Mouse (Mus musculus): ENCODE results near the gene Syngr3.
"Not testable (repeated sequence)": the region's sequence is repeated elsewhere in the genome, so short reads cannot be mapped to it uniquely, and the experiment has no call there.

The Syngr3 gene

DNA sequence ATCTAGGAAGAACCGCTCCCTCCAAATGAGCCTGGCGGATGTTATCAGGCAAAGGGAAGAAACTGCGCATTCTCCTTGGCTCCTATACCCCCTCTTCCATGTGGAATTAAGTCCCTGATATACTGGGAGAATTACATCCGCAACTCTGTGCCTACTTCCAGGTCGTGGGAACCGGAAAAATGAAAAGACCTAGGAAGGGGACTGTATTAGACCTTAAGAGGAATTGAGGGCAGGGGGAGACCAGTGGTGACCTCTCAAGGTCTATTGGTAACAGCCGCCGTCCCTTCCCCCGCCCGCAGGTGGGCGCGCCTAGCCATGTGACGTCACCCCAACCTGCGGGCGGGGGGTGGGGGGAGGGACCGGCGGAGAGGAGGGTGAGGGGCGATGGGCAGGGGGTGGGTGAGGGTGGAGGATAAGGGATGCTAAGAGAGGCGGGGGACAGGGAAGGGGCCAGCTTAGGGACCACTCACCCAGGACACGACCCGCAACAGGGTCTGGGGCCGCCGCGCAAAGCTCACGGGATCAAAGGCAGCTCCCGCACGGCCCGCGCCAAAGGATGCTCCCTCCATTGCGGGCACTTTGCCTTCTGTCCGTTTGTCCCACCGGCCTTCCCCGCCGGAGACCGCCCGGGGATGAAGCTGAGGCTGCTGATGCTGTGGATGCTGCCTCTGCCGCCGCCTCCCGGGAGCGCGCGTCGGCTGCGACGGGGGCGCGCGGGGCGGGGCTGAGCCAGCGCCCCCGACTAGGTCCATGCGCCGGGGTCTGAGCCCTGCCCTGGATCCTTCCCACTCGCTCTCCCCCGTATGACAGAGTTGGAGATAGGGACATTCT is at the start of gene Syngr3:
TSS of gene Syngr3 (minus strand) at position 705 of the 831 bp plus-strand sequence.
- DNase-seq (ENCODE audit: low spot score in 2 of 2) = no peak

DNA sequence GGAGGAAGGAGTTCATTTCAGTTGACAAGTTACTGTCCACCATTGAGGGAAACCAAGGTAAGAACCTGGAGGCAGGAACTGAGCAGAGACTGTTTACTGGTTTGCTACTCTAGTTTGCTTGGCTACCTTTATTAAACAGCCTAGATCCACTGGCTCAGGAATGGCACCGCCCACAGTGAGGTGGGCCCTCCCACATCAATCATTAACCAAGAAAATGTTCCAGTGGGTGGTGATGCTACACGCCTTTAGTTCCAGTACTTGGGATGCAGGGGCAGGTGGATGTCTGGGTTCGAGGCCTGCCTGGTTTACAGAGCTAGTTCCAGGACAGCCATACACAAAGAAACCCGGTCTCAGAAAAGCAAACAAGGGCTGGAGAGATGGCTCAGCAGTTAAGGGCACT is 48.5 kb upstream of the Syngr3 start:
- DNase-seq (ENCODE audit: low spot score in 2 of 2) = no peak

DNA sequence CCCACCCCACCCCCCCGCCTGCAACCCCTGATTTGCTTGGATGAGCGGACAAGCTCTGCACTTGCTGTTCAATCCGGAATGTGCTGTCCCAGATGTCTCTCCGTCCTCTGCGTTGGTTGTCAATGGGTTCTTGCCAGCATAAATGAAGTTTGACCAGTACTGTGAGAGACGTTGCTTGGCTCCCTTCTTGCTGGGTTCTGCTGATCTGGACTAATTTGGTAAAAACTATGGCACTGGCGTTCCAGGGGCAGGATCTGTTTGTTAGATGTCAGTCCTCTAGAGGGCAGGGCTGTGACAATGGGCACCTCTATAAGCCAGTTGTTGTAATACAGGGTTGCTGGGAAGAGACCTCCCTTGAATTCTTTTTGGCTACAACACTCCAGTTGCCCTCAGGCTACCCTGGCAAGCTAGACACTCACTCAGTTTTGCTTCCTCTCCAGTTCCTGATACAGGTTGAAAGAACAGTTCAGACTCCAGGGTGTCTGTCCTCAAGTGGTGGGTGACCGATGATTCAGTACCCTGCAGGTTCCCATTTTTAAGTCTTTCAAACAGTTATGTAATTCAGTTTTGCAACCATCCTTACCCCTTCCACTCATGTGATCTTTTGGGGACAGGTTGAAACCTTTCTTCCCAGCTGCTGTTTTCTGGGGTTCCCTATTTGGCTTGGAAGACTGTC is 47.5 kb upstream of the Syngr3 start:
- DNase-seq (ENCODE audit: low spot score in 2 of 2) = no peak

- DNase-seq (ENCODE audit: low spot score in 2 of 2) = peak; percentile 85 to 93
These were observed 46.7 kb upstream of the Syngr3 start, which contains the start of gene Msrb1 for GRCm38 (mm10) chr17:24736330-24737051. TSS of gene Msrb1 (plus strand) at chr17:24736642.

DNA sequence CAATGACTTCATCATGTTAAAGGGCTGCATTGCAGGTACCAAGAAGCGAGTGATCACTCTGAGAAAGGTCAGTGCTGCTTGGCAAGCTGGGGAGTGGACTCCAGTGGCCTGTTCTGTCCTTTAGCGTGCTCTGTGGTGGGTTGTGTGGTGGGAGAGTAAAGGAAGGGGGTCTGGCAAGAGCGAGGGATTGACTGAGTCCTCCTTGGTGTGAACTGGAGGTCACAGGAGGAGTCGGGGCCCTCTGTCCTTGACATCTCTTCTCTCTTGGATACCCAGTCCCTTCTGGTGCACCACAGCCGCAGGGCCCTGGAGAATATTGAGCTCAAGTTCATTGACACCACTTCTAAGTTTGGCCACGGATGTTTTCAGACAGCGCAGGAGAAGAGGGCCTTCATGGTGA is 45.7 kb upstream of the Syngr3 start:
- DNase-seq (ENCODE audit: low spot score in 2 of 2) = no peak

DNA sequence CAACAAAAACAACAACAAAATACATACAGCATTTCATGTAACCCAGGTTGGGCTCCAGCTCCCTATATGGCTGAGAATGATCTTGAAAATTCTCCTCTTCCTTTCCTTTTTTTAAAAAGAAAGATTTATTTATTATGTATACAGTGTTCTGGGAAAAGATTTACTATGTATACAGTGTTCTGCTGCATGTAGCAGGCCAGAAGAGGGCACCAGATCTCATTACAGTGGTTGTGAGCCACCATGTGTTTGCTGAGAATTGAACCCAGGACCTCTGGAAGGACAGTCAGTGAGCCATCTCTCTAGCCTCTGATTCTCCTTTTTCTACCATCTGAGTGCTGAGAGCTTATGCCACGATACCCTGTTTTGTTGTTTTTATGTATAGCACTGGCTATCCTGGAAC is 44.8 kb upstream of the Syngr3 start:
- DNase-seq (ENCODE audit: low spot score in 2 of 2) = no peak

DNA sequence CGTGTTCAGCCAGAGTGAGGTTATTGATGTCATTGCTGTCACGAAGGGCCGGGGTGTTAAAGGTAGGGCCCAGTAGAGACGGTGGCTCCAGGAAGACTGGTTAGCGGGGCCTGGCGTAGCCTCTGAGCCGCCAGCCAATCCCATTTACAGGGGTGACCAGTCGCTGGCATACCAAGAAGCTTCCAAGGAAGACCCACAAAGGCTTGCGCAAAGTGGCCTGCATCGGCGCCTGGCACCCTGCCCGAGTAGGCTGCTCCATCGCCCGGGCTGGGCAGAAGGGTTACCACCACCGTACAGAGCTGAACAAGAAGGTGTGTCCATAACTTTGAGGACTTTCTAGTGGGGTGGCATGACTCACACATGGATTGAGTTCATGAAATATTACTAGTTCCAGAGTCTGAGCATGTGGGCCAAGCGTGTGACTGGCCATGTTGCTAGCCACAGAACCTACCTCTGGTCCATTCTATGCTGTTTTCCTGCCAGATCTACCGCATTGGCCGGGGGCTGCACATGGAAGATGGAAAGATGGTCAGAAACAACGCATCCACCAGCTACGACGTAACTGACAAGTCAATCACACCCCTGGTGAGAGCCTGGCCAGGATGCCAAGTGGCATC is 43.8 kb upstream of the Syngr3 start:
- DNase-seq (ENCODE audit: low spot score in 2 of 2) = no peak

GRCm38 (mm10) chr17:24732233-24732935 is 42.6 kb upstream of the Syngr3 start:
- no peak for DNase-seq (ENCODE audit: low spot score in 2 of 2)

DNA sequence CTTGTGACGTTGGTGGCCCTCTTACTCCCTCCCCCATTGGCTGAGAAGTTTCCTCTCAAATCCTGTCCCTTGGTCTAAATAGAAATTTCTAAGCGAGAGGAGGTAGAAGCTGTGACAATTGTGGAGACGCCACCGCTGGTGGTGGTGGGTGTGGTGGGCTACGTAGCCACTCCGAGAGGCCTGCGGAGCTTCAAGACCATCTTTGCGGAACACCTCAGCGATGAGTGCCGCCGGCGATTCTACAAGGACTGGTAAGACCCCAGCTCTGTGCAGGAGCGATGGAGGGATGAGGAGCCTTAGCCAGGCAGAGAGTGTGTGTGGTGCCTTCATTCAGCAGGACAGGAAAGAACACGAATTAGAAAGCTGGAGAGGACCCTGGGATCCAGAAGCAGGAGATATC is 41.0 kb upstream of the Syngr3 start:
- no peak for DNase-seq (ENCODE audit: low spot score in 2 of 2)

DNA sequence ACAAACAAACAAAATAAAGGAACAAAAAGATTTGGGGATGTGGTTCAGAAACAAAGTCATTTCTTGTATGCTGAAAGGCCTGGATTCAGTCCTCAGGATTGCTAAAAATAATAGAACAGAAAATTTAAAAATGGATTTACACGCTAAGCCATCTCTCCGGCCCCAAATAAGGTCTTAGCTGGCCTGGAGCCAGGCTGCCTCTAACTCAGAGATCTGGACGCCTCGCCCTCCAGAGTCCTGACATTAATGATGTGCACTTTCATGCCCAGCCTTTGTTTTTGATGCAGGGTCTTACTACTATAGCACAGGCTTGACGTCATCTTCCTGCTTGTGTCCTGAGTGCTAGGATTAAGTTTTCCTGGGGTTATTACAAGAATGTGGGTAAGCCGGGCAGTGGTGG is 39.3 kb upstream of the Syngr3 start:
- DNase-seq (ENCODE audit: low spot score in 2 of 2) = no peak

- DNase-seq (ENCODE audit: low spot score in 2 of 2) = no peak
These were observed 38.4 kb upstream of the Syngr3 start for GRCm38 (mm10) chr17:24728184-24728583.

GRCm38 (mm10) chr17:24727618-24728017 is 37.9 kb upstream of the Syngr3 start, which contains the start of gene Rpl3l:
TSS of gene Rpl3l (plus strand) at chr17:24727820.
- DNase-seq (ENCODE audit: low spot score in 2 of 2) = no peak

DNA sequence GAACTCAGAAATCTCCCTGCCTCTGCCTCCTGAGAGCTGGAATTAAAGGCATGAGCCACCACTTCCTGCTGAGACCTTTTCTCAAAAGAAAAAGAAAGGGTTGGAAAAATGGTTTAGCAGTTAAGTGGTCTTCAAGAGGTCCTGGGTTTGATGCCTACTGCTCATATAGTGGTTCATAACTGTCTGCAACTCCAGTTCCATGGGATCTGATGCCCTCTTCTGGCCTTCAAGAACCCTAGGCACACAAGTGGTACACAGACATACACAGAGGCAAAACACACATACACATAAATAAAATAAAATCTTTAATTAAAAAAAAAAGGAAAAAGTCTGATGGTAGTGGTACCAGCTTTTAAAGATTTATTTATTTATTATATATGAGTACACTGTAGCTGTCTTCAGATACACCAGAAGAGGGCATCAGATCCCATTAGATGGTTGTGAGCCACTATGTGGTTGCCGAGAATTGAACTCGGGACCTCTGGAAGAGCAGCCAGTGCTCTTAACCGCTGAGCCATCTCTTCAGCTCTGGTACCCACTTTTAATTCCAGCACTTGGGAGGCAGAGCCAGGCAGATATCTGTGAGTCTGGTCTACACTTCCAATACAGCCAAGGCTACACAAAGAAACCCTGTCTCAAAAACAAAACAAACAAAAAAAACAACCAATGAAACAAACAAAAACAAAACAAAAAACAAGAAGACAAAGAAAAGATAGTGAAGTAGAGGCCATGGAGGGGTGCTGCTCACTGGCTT is 36.1 kb upstream of the Syngr3 start:
- DNase-seq (ENCODE audit: low spot score in 2 of 2) = no peak

- peak; percentile 88 to 92 for DNase-seq (ENCODE audit: low spot score in 2 of 2)
These were observed 34.4 kb upstream of the Syngr3 start, which contains the start of gene Ndufb10 for GRCm38 (mm10) chr17:24724184-24724583. TSS of gene Ndufb10 (minus strand) at chr17:24724478.

GRCm38 (mm10) chr17:24723881-24724180 is 34.1 kb upstream of the Syngr3 start:
- no peak for DNase-seq (ENCODE audit: low spot score in 2 of 2)

DNA sequence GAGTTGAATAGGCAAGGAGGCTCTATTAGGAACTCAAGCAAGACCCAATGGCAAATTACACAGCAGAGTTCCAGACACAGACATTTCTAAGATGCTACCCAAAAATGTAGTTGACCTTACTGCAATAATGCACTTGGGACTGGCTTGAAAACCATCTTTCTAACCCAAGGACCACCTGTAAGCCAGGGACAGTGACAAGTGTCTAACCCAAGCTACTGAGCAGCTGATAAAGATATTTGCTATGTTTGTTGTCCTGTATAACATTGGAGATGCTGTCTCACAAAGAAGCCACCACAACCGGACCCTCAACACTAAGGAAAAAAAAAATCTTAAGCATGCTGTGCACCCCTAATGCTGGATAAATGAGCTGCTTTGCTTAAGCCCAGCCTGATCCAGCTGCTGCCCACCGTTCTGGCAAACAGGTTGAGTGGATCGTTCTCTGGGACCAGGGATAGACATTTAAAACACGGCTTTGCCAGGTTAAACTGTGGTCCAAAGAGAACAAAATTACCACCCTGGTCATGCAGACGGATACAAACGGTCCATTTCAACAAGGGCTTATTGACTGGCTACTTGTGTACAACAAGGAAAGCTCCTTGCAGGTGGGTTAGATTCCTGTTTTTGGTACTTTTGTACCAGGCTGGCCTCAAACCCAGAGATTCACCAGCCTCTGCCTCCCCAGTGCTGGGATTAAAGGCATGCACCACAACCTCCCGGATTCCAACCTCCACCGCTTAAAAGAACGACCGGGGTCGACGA is 33.5 kb upstream of the Syngr3 start:
- no peak for DNase-seq (ENCODE audit: low spot score in 2 of 2)

GRCm38 (mm10) chr17:24722220-24722924 is 32.6 kb upstream of the Syngr3 start:
- no peak for DNase-seq (ENCODE audit: low spot score in 2 of 2)

GRCm38 (mm10) chr17:24721383-24721955 is 31.7 kb upstream of the Syngr3 start:
- not testable (repeated sequence) for DNase-seq (ENCODE audit: low spot score in 2 of 2)

DNA sequence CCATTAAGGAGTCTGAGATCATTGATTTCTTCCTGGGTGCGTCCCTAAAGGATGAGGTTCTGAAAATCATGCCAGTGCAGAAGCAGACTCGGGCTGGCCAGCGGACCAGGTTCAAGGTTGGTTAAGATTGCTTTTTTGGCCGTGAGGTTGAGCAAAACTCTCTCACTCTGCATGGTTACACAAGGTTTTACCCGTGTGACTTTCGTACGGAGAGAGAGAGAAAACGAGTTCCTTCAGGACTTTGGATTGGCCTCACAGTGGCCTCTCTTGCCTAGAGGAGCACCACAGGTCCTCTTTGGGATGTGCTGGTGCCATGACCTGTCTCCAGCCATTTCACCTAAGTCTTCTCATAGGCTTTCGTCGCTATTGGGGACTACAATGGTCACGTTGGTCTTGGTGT is 30.9 kb upstream of the Syngr3 start:
- DNase-seq (ENCODE audit: low spot score in 2 of 2) = not testable (repeated sequence)
